Mouse (Mus musculus) G1E-ER4 (cell line): ENCODE results near the gene Tdpoz1. TPM values are rescaled to one million over a fixed set of nuclear protein-coding genes. Genes with fewer than 3 reads are reported as not detected.
"Not testable (repeated sequence)": the region's sequence is repeated elsewhere in the genome, so short reads cannot be mapped to it uniquely, and the experiment has no call there.

Experiments used
- GATA1 ChIP-seq: IDR thresholded peaks from one replicate; pipeline ENCODE4 v1.8.0; 2012; ENCODE audit warnings: low read length, inconsistent platforms
- polyA plus RNA-seq: library from polyadenylated mRNA; stranded (reverse); fragments of >175 nt; gene quantifications from 2 replicates; pipeline ENCODE4 v1.2.3, GENCODE M21; 2012

Gene Tdpoz1
- not detected in 2 replicates for polyA plus RNA-seq

DNA sequence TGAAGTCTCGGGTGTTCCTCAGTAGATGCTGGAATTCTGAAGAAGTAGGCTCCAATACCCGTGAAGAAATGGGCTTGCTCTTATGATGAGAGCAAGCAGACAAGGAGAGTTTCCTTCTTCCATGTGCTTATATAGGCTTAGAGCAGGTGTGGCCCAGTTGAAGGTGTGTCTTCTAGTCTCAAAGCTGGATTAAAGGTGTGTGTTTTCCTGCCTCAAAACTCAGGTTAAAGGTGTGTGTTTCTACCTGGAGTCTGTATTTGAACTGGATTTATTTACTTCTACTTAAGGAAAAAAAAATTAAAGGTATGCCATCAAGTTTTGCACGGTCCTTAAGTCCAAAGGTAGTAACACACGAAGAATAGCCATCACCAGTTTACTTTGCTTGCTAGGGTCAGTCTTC is at the start of gene Tdpoz1:
Tdpoz1 (minus strand) TSS at position 101 of the 400 bp plus-strand sequence.
- TF ChIP-seq GATA1, result not testable (repeated sequence)

DNA sequence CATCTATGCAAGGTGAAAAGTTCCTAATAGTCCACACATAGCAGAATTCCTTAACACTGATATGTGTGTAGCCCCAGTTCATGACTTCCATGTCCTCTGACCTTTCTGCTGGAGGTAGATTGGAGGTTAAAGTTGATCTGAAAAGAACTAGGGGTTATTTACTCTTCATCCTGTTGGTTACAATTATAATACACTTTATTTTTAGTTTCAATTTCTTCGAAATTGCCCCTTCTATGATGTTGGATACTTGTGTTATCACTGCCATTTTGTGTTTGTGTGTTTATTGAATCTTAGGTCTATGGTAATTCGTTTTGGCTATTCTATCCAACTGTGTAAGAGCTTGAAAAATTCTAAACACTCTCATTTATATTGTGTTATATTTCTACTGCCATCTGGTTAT is 16.9 kb upstream of the Tdpoz1 start, which contains the start of gene Gm37596:
Gm37596 (minus strand) TSS at position 101 of the 400 bp plus-strand sequence.
- not testable (repeated sequence) for TF ChIP-seq GATA1

DNA sequence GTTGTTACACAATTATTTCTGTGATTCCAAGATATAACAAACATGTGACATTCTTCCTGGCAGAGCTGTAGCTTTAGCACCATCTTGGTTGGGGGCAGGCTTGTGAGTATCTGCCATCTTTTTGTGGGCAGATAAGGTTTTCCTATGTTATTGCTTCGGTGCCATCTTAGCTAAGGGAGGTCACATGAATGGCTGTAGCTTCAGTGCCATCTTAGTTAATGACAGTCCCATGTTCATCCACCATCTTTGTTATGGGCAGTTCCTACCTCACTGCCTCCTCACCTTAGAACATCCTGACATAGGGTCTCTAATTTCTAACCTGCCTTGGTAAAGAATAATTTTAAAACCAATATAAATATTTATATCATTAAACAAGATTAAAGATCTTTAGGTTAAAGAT is 21.9 kb downstream of the Tdpoz1 start:
- no peak for TF ChIP-seq GATA1

DNA sequence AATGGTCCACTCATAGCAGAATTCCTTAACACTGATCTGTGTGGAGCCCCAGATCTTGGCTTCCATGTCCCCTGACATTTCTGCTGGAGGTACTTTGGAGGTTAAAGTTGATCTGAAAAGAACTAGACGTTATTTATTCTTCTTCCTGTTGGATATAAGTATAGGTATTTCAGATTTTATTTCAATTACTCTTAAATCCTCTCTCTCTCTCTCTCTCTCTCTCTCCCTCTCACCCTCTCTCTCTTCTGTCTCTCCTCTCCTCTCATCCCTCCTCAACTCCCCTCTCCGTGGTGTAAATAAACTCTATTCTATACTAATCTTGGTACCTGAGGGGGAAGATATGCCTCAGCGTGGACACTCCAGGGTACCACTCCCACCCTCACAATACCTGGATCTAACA is 23.5 kb downstream of the Tdpoz1 start, which contains the start of gene Tdpoz2:
Tdpoz2 (minus strand) TSS at position 101 of the 400 bp plus-strand sequence.
- TF ChIP-seq GATA1, result no peak

Other genes with a start within 250 kb of the Tdpoz1 start
- gene Tchh, start 234.0 kb downstream of the Tdpoz1 start, polyA plus RNA-seq, result not detected in 2 replicates
- not detected in 2 replicates for gene Tchhl1, start 207.6 kb downstream of the Tdpoz1 start, polyA plus RNA-seq
- gene S100a11, start 155.8 kb downstream of the Tdpoz1 start, polyA plus RNA-seq, result not detected in 2 replicates
- not detected in 2 replicates for gene S100a10, start 121.2 kb downstream of the Tdpoz1 start, polyA plus RNA-seq
- gene Tdpoz2, start 23.6 kb downstream of the Tdpoz1 start, polyA plus RNA-seq, result not detected in 2 replicates
- not detected in 2 replicates for gene Gm37596, start 16.8 kb upstream of the Tdpoz1 start, polyA plus RNA-seq
- gene Gm5773, start 96.7 kb upstream of the Tdpoz1 start, polyA plus RNA-seq, result not detected in 2 replicates
- not detected in 2 replicates for gene Tdpoz4, start 120.1 kb upstream of the Tdpoz1 start, polyA plus RNA-seq
- not detected in 2 replicates for gene Tdpoz3, start 149.7 kb upstream of the Tdpoz1 start, polyA plus RNA-seq